Mouse (Mus musculus) forebrain, embryonic 11.5 days (tissue): ENCODE data around the gene Cyp4a30b. TPM values are rescaled to one million over a fixed set of nuclear protein-coding genes. Genes with fewer than 3 reads are reported as not detected.
"Not testable (repeated sequence)": the region's sequence is repeated elsewhere in the genome, so short reads cannot be mapped to it uniquely, and the experiment has no call there.

Experiments
- ATAC-seq: fragments of 200-750 bp; cut with Nextera tagmentation; replicated peaks from 2 replicates; pipeline ENCODE4 v1.8.0; 2017; ENCODE audit warnings: moderate TSS enrichment; ENCODE audit not compliant: low FRiP score
- DNase-seq: peaks from one replicate; pipeline ENCODE4 v3.0.0-alpha.2; 2017; ENCODE audit warnings: low spot score
- H3K27ac ChIP-seq: fragments of 300-500 bp; sonication (generic); 2 replicates; pipeline ENCODE4 v1.5.1; 2014; ENCODE audit warnings: low read depth, low read length
- H3K27me3 ChIP-seq: fragments of 300-500 bp; sonication (generic); 2 replicates; pipeline ENCODE4 v1.6.1; 2014; ENCODE audit warnings: mild to moderate bottlenecking, low read length, mixed read lengths; ENCODE audit not compliant: control insufficient read depth, insufficient read depth
- H3K36me3 ChIP-seq: fragments of 300-500 bp; sonication (generic); 2 replicates; pipeline ENCODE4 v1.6.1; 2014; ENCODE audit warnings: mild to moderate bottlenecking, low read length, moderate library complexity, mixed read lengths; ENCODE audit not compliant: control insufficient read depth, insufficient read depth
- H3K4me1 ChIP-seq: fragments of 300-500 bp; sonication (generic); replicated peaks from 2 replicates; pipeline ENCODE4 v1.6.1; 2014; ENCODE audit warnings: low read length, mixed read lengths; ENCODE audit not compliant: control insufficient read depth, insufficient read depth
- H3K4me2 ChIP-seq: fragments of 300-500 bp; sonication (generic); 2 replicates; pipeline ENCODE4 v1.6.1; 2014; ENCODE audit warnings: low read depth, mild to moderate bottlenecking, low read length, moderate library complexity, mixed read lengths; ENCODE audit not compliant: severe bottlenecking
- H3K4me3 ChIP-seq: fragments of 300-500 bp; sonication (generic); 2 replicates; pipeline ENCODE4 v1.5.1; 2014; ENCODE audit warnings: low read depth, low read length
- H3K9ac ChIP-seq: fragments of 300-500 bp; sonication (generic); 2 replicates; pipeline ENCODE4 v1.6.1; 2014; ENCODE audit warnings: low read length
- H3K9me3 ChIP-seq: fragments of 300-500 bp; sonication (generic); 2 replicates; pipeline ENCODE4 v1.6.1; 2016; ENCODE audit warnings: low read length, mixed read lengths; ENCODE audit not compliant: control insufficient read depth
- WGBS: fragments of 180-500 bp; shearing (Covaris S2); extraction: QIAGEN DNeasy Blood & Tissue Kit; methylation state at CpG from one replicate; pipeline ENCODE4 v1.1.7; 2014; 5-methylcytosine and 5-hydroxymethylcytosine counted together
- polyA plus RNA-seq: library from polyadenylated mRNA; unstranded; fragments of >200 nt; fragmentation: Nextera tagmentation; extraction: Ambion mirVana; gene quantifications from 2 replicates; pipeline ENCODE4 v1.2.1, GENCODE M21; 2014

Cyp4a30b gene
- polyA plus RNA-seq, 1 experiment from 2014 or later, result not detected

- not testable (repeated sequence) for H3K4me1 ChIP-seq, DNase-seq, H3K36me3 ChIP-seq, H3K27me3 ChIP-seq, H3K27ac ChIP-seq, H3K4me2 ChIP-seq, H3K9ac ChIP-seq, ATAC-seq, H3K9me3 ChIP-seq, H3K4me3 ChIP-seq
- 93% methylated on average over 5 of the region's 5 CpGs for WGBS
Observed at GRCm38 (mm10) chr4:115518000-115518399, 65.6 kb downstream of the Cyp4a30b start, which contains the start of gene Cyp4a10. Gene Cyp4a10 (plus strand): TSS chr4:115518264.

GRCm38 (mm10) chr4:115519444-115519843, 67.0 kb downstream of the Cyp4a30b start:
- 79% methylated on average over 4 of the region's 4 CpGs for WGBS
- no peak overlapping the region for H3K27ac ChIP-seq

More at GRCm38 (mm10) chr4:115519444-115519843, 67.0 kb downstream of the Cyp4a30b start:
- no peak overlapping the region for H3K9ac ChIP-seq
- H3K4me2 ChIP-seq, result no peak overlapping the region
- no peaks in the 10 kb centered on the region for H3K9me3 ChIP-seq
- no peaks in the 10 kb centered on the region for H3K36me3 ChIP-seq
- no peak for ATAC-seq
- H3K4me3 ChIP-seq, result no peak overlapping the region
- DNase-seq, result no peak
- H3K27me3 ChIP-seq, result no peaks in the 10 kb centered on the region
- no peaks in the 10 kb centered on the region for H3K4me1 ChIP-seq

Other genes with a start within 250 kb of the Cyp4a30b start
- not detected in 2 replicates for gene Cyp4a29, start 210.5 kb upstream of the Cyp4a30b start, polyA plus RNA-seq
- not detected in 2 replicates for gene Cyp4a12a, start 153.6 kb upstream of the Cyp4a30b start, polyA plus RNA-seq
- not detected in 2 replicates for gene Cyp4a12b, start 41.0 kb upstream of the Cyp4a30b start, polyA plus RNA-seq
- gene Cyp4a14, start 43.5 kb downstream of the Cyp4a30b start, polyA plus RNA-seq, result not detected in 2 replicates
- not detected in 2 replicates for gene Cyp4a10, start 65.7 kb downstream of the Cyp4a30b start, polyA plus RNA-seq
- gene Cyp4a31, start 111.0 kb downstream of the Cyp4a30b start, polyA plus RNA-seq, result not detected in 2 replicates
- not detected in 2 replicates for gene Cyp4a32, start 148.4 kb downstream of the Cyp4a30b start, polyA plus RNA-seq
- not detected in 2 replicates for gene Cyp4b1, start 195.1 kb downstream of the Cyp4a30b start, polyA plus RNA-seq